Mouse (Mus musculus): ENCODE data around the gene Tnr. TPM values are rescaled to one million over a fixed set of nuclear protein-coding genes. Genes with fewer than 3 reads are reported as not detected.
A peak's percentile ranks its signal among the peaks of the same experiment; 100 is the strongest.

Gene Tnr
- polyA plus RNA-seq, 1 experiment from 2014 or later: 0.30 TPM

GRCm38 (mm10) chr1:159671181-159671580, 147.6 kb downstream of the Tnr start:
- 89% methylated on average over 8 of the region's 8 CpGs for WGBS
- no peak overlapping the region for H3K4me3 ChIP-seq (replicated peaks; ENCODE audit: low read length)
- H3K27me3 ChIP-seq (ENCODE audit: control insufficient read depth, insufficient read depth, low read length): no peaks in the 10 kb centered on the region
- ATAC-seq (ENCODE audit: insufficient read depth, low FRiP score): no peak
- no peak overlapping the region for H3K9ac ChIP-seq (ENCODE audit: low read length)
- H3K36me3 ChIP-seq (ENCODE audit: control insufficient read depth, insufficient read depth, low read length): no peaks in the 10 kb centered on the region
- no peak overlapping the region for H3K27ac ChIP-seq (ENCODE audit: low read length)
- peaks cover 5% of the 10 kb centered on the region; the same call in 1 of the 2 replicates for H3K4me1 ChIP-seq (ENCODE audit: control insufficient read depth, insufficient read depth, low read length)
- no peak overlapping the region for H3K4me2 ChIP-seq (ENCODE audit: low read depth, low read length)
- no peaks in the 10 kb centered on the region for H3K9me3 ChIP-seq (replicated peaks; ENCODE audit: control insufficient read depth, low read length)

GRCm38 (mm10) chr1:159674240-159674639, 150.7 kb downstream of the Tnr start:
- Histone ChIP-seq H3K9me3 (replicated peaks; ENCODE audit: control insufficient read depth, low read length) (no peaks in the 10 kb centered on the region), H3K4me3 (replicated peaks; ENCODE audit: low read length) (no peak overlapping the region), H3K4me1 (ENCODE audit: control insufficient read depth, insufficient read depth, low read length) (peaks cover 5% of the 10 kb centered on the region; the same call in 1 of the 2 replicates), H3K27ac (ENCODE audit: low read length) (no peak overlapping the region), H3K9ac (ENCODE audit: low read length) (no peak overlapping the region), H3K27me3 (ENCODE audit: control insufficient read depth, insufficient read depth, low read length) (no peaks in the 10 kb centered on the region), H3K4me2 (ENCODE audit: low read depth, low read length) (no peak overlapping the region), H3K36me3 (ENCODE audit: control insufficient read depth, insufficient read depth, low read length) (no peaks in the 10 kb centered on the region)
- ATAC-seq (ENCODE audit: insufficient read depth, low FRiP score): no peak
- 36% methylated on average over 1 of the region's 1 CpGs for WGBS

- Histone ChIP-seq H3K36me3 (ENCODE audit: control insufficient read depth, insufficient read depth, low read length) (no peaks in the 10 kb centered on the region), H3K4me3 (replicated peaks; ENCODE audit: low read length) (no peak overlapping the region), H3K4me1 (ENCODE audit: control insufficient read depth, insufficient read depth, low read length) (peaks cover 2% of the 10 kb centered on the region; the same call in 1 of the 2 replicates), H3K4me2 (ENCODE audit: low read depth, low read length) (no peak overlapping the region), H3K27ac (ENCODE audit: low read length) (no peak overlapping the region), H3K9me3 (replicated peaks; ENCODE audit: control insufficient read depth, low read length) (no peaks in the 10 kb centered on the region), H3K27me3 (ENCODE audit: control insufficient read depth, insufficient read depth, low read length) (no peaks in the 10 kb centered on the region), H3K9ac (ENCODE audit: low read length) (no peak overlapping the region)
- no peak for ATAC-seq (ENCODE audit: insufficient read depth, low FRiP score)
- WGBS: 59% methylated on average over 4 of the region's 4 CpGs
These were observed 151.9 kb downstream of the Tnr start for GRCm38 (mm10) chr1:159675472-159675871.

DNA sequence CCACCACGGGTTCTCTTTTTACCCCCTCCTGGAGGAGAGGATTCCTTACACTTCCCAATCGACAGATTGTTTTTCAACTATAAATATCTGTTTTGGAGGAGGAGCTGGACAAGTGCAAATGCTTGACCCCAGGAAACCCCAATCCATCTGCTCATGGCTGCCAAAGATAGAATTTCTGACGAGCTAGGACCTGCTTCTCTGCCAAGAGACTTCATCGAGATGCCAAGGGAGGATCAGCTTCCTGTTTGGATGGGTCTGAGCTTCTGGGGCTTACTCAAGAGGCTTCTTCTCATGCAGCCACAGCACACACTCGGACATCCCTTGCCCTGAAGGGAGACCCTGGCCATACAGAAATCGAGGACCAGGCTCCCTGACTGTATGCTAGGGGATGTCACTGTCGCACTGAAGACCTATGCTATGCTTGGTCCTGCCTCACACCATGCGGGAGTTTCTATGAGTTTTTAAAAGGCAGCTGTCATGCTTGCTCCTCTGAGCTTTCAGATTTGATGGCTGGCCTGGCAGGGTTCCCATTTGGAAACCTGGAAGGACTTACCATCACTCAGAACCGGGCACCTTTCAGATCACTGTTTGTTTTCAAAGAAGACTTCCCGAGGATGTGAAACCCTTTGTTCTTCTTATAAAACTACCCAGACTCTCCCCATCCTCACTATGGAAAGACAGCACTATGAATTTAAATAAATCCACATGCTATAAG, 154.8 kb downstream of the Tnr start:
- 59% methylated on average over 10 of the region's 10 CpGs for WGBS
- ATAC-seq (ENCODE audit: insufficient read depth, low FRiP score): no peak

DNA sequence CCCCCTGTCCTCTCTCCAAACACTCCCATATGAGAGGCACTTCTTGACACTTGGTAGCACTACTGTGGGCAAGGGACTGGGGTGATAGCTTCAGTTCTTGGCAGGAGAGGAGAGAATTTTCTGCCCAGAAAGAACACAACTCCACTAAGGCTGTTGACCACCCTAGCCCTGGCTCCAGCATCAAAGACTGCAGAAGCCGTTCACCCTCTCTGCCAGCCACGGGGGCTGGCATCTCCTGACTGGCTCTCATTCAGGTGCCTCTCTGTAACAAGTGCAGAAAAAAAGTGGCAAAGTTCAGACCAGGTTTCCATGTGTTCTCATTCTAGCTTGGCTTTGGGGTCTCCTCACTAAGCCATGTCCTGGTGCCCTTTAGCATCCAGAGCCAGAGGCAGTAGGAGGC, 157.7 kb downstream of the Tnr start:
- Histone ChIP-seq H3K4me2 (ENCODE audit: low read depth, low read length) (no peak overlapping the region), H3K4me3 (replicated peaks; ENCODE audit: low read length) (no peak overlapping the region), H3K9me3 (replicated peaks; ENCODE audit: control insufficient read depth, low read length) (no peaks in the 10 kb centered on the region), H3K9ac (ENCODE audit: low read length) (no peak overlapping the region), H3K27me3 (ENCODE audit: control insufficient read depth, insufficient read depth, low read length) (no peaks in the 10 kb centered on the region), H3K4me1 (ENCODE audit: control insufficient read depth, insufficient read depth, low read length) (no peaks in the 10 kb centered on the region), H3K36me3 (ENCODE audit: control insufficient read depth, insufficient read depth, low read length) (no peaks in the 10 kb centered on the region), H3K27ac (ENCODE audit: low read length) (no peak overlapping the region)
- no peak for ATAC-seq (ENCODE audit: insufficient read depth, low FRiP score)
- 89% methylated on average over 2 of the region's 2 CpGs for WGBS

More for the DNA sequence above, 154.8 kb downstream of the Tnr start:
- H3K4me1 ChIP-seq (ENCODE audit: control insufficient read depth, insufficient read depth, low read length): no peaks in the 10 kb centered on the region
- no peaks in the 10 kb centered on the region for H3K27me3 ChIP-seq (ENCODE audit: control insufficient read depth, insufficient read depth, low read length)
- H3K9me3 ChIP-seq (replicated peaks; ENCODE audit: control insufficient read depth, low read length): no peaks in the 10 kb centered on the region
- H3K4me3 ChIP-seq (replicated peaks; ENCODE audit: low read length): no peak overlapping the region
- H3K36me3 ChIP-seq (ENCODE audit: control insufficient read depth, insufficient read depth, low read length): no peaks in the 10 kb centered on the region
- H3K9ac ChIP-seq (ENCODE audit: low read length): no peak overlapping the region
- H3K27ac ChIP-seq (ENCODE audit: low read length): no peak overlapping the region
- H3K4me2 ChIP-seq (ENCODE audit: low read depth, low read length): no peak overlapping the region

DNA sequence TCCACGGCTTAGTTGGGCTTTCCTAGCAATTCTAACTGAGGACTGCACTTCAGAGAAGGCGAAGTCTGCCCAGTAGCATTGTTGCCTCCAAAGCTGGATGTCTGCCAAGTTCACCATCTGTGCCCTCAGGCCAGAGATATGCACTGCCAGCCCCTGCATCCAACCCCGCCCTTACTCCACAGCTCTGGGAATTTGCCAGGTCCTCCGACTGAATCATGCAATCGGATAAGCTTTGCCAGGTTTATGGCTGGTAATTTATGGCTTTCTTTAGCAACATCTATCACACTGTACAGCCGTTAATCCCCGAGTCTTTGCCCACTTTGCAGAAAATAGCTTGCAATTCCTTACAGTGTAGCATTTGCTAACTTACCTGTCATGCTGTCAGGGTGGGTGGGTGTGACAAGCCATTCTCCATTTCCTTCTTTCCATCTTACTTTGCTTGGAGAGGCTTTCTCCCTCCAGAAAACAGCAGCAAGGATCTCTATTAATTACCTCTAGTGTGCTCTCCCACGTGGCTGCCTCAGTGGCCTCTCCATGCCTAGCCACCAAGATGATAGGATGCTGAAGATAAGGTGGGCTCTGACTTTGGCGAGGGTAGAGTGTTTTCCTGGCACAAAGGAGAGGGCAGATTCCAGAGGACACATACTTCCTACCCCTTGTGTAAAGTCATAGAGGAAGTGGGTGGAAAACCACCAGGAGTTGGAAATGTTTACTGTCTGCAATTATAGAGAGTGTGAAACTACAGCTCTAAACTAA, 163.1 kb downstream of the Tnr start:
- no peaks in the 10 kb centered on the region for H3K36me3 ChIP-seq (ENCODE audit: control insufficient read depth, insufficient read depth, low read length)
- H3K4me1 ChIP-seq (ENCODE audit: control insufficient read depth, insufficient read depth, low read length): 0 out of 2 replicates have a peak, but pooled peaks cover 3% of the 10 kb centered on the region
- ATAC-seq (ENCODE audit: insufficient read depth, low FRiP score): peak; percentile 91
- H3K27me3 ChIP-seq (ENCODE audit: control insufficient read depth, insufficient read depth, low read length): no peaks in the 10 kb centered on the region
- WGBS: 28% methylated on average over 9 of the region's 9 CpGs
- no peak overlapping the region for H3K27ac ChIP-seq (ENCODE audit: low read length)
- no peak overlapping the region for H3K9ac ChIP-seq (ENCODE audit: low read length)
- H3K4me3 ChIP-seq (replicated peaks; ENCODE audit: low read length): no peak overlapping the region
- H3K9me3 ChIP-seq (replicated peaks; ENCODE audit: control insufficient read depth, low read length): no peaks in the 10 kb centered on the region
- no peak overlapping the region for H3K4me2 ChIP-seq (ENCODE audit: low read depth, low read length)

- Histone ChIP-seq H3K9me3 (replicated peaks; ENCODE audit: control insufficient read depth, low read length) (no peaks in the 10 kb centered on the region), H3K4me2 (ENCODE audit: low read depth, low read length) (no peak overlapping the region), H3K27me3 (ENCODE audit: control insufficient read depth, insufficient read depth, low read length) (no peaks in the 10 kb centered on the region), H3K4me3 (replicated peaks; ENCODE audit: low read length) (no peak overlapping the region), H3K27ac (ENCODE audit: low read length) (no peak overlapping the region), H3K9ac (ENCODE audit: low read length) (no peak overlapping the region), H3K4me1 (ENCODE audit: control insufficient read depth, insufficient read depth, low read length) (no peaks in the 10 kb centered on the region), H3K36me3 (ENCODE audit: control insufficient read depth, insufficient read depth, low read length) (no peaks in the 10 kb centered on the region)
- WGBS: 68% methylated on average over 4 of the region's 4 CpGs
- no peak for ATAC-seq (ENCODE audit: insufficient read depth, low FRiP score)
These were observed 173.1 kb downstream of the Tnr start for GRCm38 (mm10) chr1:159696717-159697116.

- H3K36me3 ChIP-seq (ENCODE audit: control insufficient read depth, insufficient read depth, low read length): no peaks in the 10 kb centered on the region
- H3K4me3 ChIP-seq (replicated peaks; ENCODE audit: low read length): no peak overlapping the region
- H3K4me2 ChIP-seq (ENCODE audit: low read depth, low read length): no peak overlapping the region
- H3K9ac ChIP-seq (ENCODE audit: low read length): no peak overlapping the region
- H3K4me1 ChIP-seq (ENCODE audit: control insufficient read depth, insufficient read depth, low read length): no peaks in the 10 kb centered on the region
- no peaks in the 10 kb centered on the region for H3K9me3 ChIP-seq (replicated peaks; ENCODE audit: control insufficient read depth, low read length)
- no peaks in the 10 kb centered on the region for H3K27me3 ChIP-seq (ENCODE audit: control insufficient read depth, insufficient read depth, low read length)
- ATAC-seq (ENCODE audit: insufficient read depth, low FRiP score): no peak
- no peak overlapping the region for H3K27ac ChIP-seq (ENCODE audit: low read length)
- WGBS: 72% methylated on average over 5 of the region's 9 CpGs
These were observed 178.5 kb downstream of the Tnr start for GRCm38 (mm10) chr1:159702038-159702437.

DNA sequence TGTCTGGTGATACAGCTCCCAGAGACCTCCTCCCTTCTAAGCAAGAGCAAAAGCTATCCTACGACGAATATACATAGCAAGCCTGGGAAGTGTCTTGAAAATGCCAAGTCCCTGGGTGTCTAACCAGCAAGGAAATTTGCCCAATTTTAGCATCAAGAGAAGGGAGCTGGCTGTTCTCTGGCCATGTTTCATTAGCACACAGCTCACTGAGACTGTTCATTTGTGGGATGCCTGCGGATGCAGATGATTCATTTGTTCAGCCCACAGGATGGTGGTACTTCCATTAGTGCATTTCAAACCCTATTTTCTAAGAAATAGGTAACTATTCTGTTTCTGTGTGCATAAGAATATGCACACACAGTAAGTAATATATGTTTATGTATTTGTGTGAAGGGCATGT, 181.4 kb downstream of the Tnr start:
- Histone ChIP-seq H3K36me3 (ENCODE audit: control insufficient read depth, insufficient read depth, low read length) (no peaks in the 10 kb centered on the region), H3K9ac (ENCODE audit: low read length) (no peak overlapping the region), H3K4me3 (replicated peaks; ENCODE audit: low read length) (no peak overlapping the region), H3K27me3 (ENCODE audit: control insufficient read depth, insufficient read depth, low read length) (no peaks in the 10 kb centered on the region), H3K4me1 (ENCODE audit: control insufficient read depth, insufficient read depth, low read length) (no peaks in the 10 kb centered on the region), H3K27ac (ENCODE audit: low read length) (no peak overlapping the region), H3K4me2 (ENCODE audit: low read depth, low read length) (no peak overlapping the region), H3K9me3 (replicated peaks; ENCODE audit: control insufficient read depth, low read length) (no peaks in the 10 kb centered on the region)
- no peak for ATAC-seq (ENCODE audit: insufficient read depth, low FRiP score)
- 78% methylated on average over 3 of the region's 3 CpGs for WGBS

All from stomach, embryonic 16.5 days (tissue).